Mouse (Mus musculus): ENCODE results near the gene Ccr4. TPM values are rescaled to one million over a fixed set of nuclear protein-coding genes. Genes with fewer than 3 reads are reported as not detected.

The Ccr4 gene
- polyA plus RNA-seq, 1 experiment from 2014 or later, result not detected

Other genes starting within 250 kb of the Ccr4 start
- gene Bcl2a1c, start 174.8 kb downstream of the Ccr4 start, polyA plus RNA-seq (2016; fragmentation: Nextera tagmentation; extraction: Ambion mirVana), result not detected in 2 replicates
- gene Crtap, start 114.2 kb downstream of the Ccr4 start, polyA plus RNA-seq (2016; fragmentation: Nextera tagmentation; extraction: Ambion mirVana), result 33.2 and 33.8 TPM in 2 replicates
- 16.7 and 17.7 TPM in 2 replicates for gene Glb1, start 103.8 kb downstream of the Ccr4 start, polyA plus RNA-seq (2016; fragmentation: Nextera tagmentation; extraction: Ambion mirVana)
- gene Tmppe, start 103.8 kb downstream of the Ccr4 start, polyA plus RNA-seq (2016; fragmentation: Nextera tagmentation; extraction: Ambion mirVana), result 4.7 and 4.8 TPM in 2 replicates
- gene C130032M10Rik, start 10.8 kb upstream of the Ccr4 start, polyA plus RNA-seq (2016; fragmentation: Nextera tagmentation; extraction: Ambion mirVana), result 0.18 and 0.22 TPM in 2 replicates
- gene Trim71, start 59.5 kb upstream of the Ccr4 start, polyA plus RNA-seq (2016; fragmentation: Nextera tagmentation; extraction: Ambion mirVana), result 1.7 and 2.0 TPM in 2 replicates
- gene Cnot10, start 135.3 kb upstream of the Ccr4 start, polyA plus RNA-seq (2016; fragmentation: Nextera tagmentation; extraction: Ambion mirVana), result 35.8 and 38.9 TPM in 2 replicates
- gene Dync1li1, start 183.9 kb upstream of the Ccr4 start, polyA plus RNA-seq (2016; fragmentation: Nextera tagmentation; extraction: Ambion mirVana), result 37.7 and 41.3 TPM in 2 replicates
- 26.0 and 29.1 TPM in 2 replicates for gene Cmtm6, start 226.2 kb upstream of the Ccr4 start, polyA plus RNA-seq (2016; fragmentation: Nextera tagmentation; extraction: Ambion mirVana)

Data from liver, embryonic 12.5 days (tissue).